Mouse (Mus musculus) lung, postnatal 0 days (tissue): ENCODE measurements around the gene Nek2.

Source experiments
- CTCF ChIP-seq: IDR thresholded peaks from 2 replicates; pipeline ENCODE4 v1.5.1; 2016; ENCODE audit warnings: antibody characterized with exemption, mild to moderate bottlenecking
- EP300 ChIP-seq: IDR thresholded peaks from 2 replicates; pipeline ENCODE4 v1.6.1; 2016; ENCODE audit warnings: antibody characterized with exemption, mild to moderate bottlenecking, control low read depth

DNA sequence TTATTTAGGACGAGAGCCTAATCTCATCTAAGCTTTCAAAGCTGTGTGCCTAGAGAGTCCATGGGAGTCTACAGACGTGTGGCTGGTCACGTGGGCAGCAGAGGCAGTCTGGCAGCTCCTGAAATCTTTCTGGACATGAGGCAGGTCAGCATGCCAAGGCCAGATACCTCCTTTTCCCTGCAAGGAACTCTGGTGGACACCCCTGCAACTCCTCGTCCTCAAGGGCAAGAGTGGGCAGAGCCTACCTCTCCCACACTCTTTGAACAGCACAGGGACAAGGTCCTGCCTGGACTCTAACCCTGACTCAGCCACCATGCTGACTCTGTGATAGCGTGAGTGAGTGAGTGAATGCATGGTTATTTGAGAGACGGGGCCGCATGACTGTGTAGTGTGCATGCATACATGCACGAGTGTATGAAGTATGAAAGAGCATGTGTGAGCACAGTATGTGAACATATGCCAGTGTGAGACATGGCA, 43.3 kb downstream of the Nek2 start:
- TF ChIP-seq CTCF: no peak
- TF ChIP-seq EP300: no peak
